Mouse (Mus musculus) midbrain, embryonic 10.5 days (tissue): Measurements from ENCODE around the gene Dlg4. TPM values are rescaled to one million over a fixed set of nuclear protein-coding genes. Genes with fewer than 3 reads are reported as not detected.
A peak's percentile ranks its signal among the peaks of the same experiment; 100 is the strongest.
"Not testable (repeated sequence)": the region's sequence is repeated elsewhere in the genome, so short reads cannot be mapped to it uniquely, and the experiment has no call there.

Source experiments
- DNase-seq: peaks from one replicate; pipeline ENCODE4 v3.0.0-alpha.2; 2017; ENCODE audit warnings: low spot score
- H3K27ac ChIP-seq: fragments of 300-500 bp; sonication (generic); replicated peaks from 2 replicates; pipeline ENCODE4 v1.5.1; 2016; ENCODE audit warnings: mild to moderate bottlenecking
- H3K27me3 ChIP-seq: fragments of 300-500 bp; sonication (generic); 2 replicates; pipeline ENCODE4 v1.6.1; 2016; ENCODE audit warnings: low read depth, mild to moderate bottlenecking; ENCODE audit not compliant: poor library complexity, severe bottlenecking
- H3K36me3 ChIP-seq: fragments of 300-500 bp; sonication (generic); 2 replicates; pipeline ENCODE4 v1.6.1; 2016; ENCODE audit warnings: mild to moderate bottlenecking, moderate library complexity
- H3K4me1 ChIP-seq: fragments of 300-500 bp; sonication (generic); 2 replicates; pipeline ENCODE4 v1.6.1; 2016
- H3K4me3 ChIP-seq: fragments of 300-500 bp; sonication (generic); 2 replicates; pipeline ENCODE4 v1.5.1; 2016; ENCODE audit warnings: mild to moderate bottlenecking, moderate library complexity
- H3K9me3 ChIP-seq: fragments of 300-500 bp; sonication (generic); replicated peaks from 2 replicates; pipeline ENCODE4 v1.6.1; 2016; ENCODE audit warnings: mild to moderate bottlenecking
- WGBS: fragments of 180-500 bp; shearing (Covaris S2); methylation state at CpG from one replicate; pipeline ENCODE4 v1.1.7; 2016; 5-methylcytosine and 5-hydroxymethylcytosine counted together
- polyA plus RNA-seq: library from polyadenylated mRNA; unstranded; fragments of >200 nt; fragmentation: Nextera tagmentation; extraction: Ambion mirVana; gene quantifications from 2 replicates; pipeline ENCODE4 v1.2.1, GENCODE M21; 2016

Gene Dlg4
- polyA plus RNA-seq, 1 experiment from 2014 or later = 16.6 TPM

DNA sequence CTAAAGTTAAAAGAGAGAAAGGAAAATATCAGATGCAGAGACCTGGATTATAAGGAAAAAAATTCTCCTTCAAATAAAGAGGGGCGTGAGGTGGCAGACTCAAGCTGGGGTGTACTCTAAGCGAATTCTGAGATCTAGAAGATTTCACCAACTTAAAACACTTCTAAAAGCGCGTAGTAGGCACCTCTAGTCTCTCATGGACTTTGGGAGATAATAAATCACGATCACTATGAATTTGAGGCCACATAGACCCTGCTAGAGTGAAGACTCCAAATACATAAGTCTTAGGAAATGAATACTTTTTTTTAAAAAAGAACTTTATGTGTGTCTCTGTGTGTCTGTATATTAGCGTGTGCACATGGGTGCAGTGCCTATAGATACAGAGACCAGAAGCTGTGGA, 1.1 kb upstream of the Dlg4 start:
- Histone ChIP-seq H3K27me3 (no peaks in the 10 kb centered on the region), H3K4me3 (peak overlapping the region; percentile 60), H3K9me3 (no peaks in the 10 kb centered on the region), H3K4me1 (peaks cover 72% of the 10 kb centered on the region), H3K36me3 (peaks cover 36% of the 10 kb centered on the region), H3K27ac (peak overlapping the region; percentile 83; the same call in 1 of the 2 replicates)
- no peak for DNase-seq
- 64% methylated on average over 6 of the region's 6 CpGs for WGBS

DNA sequence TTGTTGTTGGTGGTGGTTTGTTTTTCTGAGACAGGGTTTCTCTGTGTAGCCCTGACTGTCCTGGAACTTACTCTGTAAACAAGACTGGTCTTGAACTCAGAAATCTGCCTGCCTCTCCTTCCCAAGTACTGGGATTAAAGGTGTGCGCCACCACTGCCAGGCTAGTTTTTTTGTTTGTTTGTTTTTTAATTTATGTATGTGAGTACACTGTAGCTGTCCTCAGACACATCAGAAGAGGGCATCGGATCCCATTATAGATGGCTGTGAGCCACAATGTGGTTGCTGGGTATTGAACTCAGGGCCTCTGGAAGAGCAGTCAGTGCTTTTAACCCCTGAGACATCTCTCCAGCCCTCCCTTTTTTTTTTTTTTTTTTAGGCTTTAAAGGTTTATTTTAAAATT, 565 bp upstream of the Dlg4 start:
- 82% methylated on average over 2 of the region's 2 CpGs for WGBS
- Histone ChIP-seq H3K4me1 (peaks cover 75% of the 10 kb centered on the region), H3K36me3 (peaks cover 31% of the 10 kb centered on the region)
- not testable (repeated sequence) for H3K27me3 ChIP-seq, DNase-seq, H3K27ac ChIP-seq, H3K4me3 ChIP-seq, H3K9me3 ChIP-seq

DNA sequence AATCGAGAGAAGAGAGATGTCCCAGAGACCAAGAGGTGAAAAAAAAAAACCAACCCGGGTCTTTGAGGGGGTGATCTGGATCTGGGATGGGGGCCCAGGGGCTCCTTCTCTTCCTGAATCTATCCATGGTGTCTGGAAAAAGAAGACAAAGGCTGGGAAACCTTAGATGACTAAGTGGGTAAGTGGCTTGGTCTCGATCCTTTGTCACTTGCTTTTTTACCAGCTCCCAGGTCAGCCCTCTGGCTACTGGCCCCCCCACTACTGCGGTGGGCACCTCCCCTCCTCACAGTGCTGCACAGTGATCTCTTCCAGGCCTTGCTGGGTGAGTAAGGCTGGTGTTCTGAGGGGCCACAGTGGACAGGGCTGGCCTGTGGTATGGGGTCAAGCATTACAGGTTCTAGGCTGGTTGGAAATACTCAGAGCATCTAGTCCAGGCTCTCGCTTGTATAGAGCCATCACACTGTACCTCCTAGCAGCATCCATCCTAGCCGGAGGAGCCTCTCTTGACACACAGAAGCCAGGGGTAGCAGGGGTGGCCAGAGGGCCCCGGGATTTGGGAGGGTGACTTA, 541 bp downstream of the Dlg4 start:
- Histone ChIP-seq H3K4me3 (peak overlapping the region; percentile 77), H3K4me1 (peaks cover 82% of the 10 kb centered on the region), H3K27ac (peak overlapping the region; percentile 96), H3K36me3 (peaks cover 20% of the 10 kb centered on the region), H3K27me3 (no peaks in the 10 kb centered on the region), H3K9me3 (no peaks in the 10 kb centered on the region)
- WGBS = 34% methylated on average over 7 of the region's 7 CpGs
- no peak for DNase-seq

DNA sequence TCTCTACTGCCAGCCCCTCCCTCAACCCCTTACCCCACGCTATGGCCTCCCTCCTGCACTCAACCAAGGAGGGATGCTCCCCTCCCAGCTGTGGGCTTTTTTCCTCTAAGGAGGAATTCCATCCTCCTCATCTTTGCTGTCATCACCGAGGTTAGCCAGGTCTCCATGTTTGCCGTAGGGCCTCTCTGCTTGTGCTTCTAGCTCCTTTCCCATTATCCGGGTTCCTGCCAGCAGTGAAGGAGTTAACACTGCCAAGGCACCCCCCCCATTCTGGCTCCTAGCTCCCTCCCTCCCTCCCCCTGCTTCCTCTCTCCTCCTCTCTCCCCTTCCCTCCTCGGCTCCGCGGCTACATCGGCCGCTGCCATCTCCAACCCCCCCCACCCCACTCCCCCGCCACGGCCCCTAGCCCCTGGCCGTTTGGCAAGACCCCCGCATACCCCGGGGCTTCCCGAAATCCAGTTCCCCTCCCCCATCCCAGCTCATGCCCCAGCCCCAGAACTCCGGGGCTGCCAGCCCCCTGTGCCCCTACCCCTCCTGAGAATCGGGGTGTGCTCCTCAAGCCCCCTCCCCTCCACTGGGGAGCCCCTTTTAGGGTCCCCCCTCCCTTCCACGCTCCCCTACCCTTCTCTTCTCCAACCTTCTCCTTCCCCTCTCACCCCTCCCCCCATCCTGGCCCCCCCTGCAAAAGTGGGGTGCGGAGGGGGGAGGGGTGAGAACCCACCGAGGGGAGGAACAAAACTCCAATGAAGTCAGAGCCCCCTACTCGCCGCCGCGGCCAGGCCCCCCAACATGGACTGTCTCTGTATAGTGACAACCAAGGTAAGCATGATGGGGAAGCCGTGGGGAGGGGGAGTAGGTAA, 1.6 kb downstream of the Dlg4 start:
- DNase-seq = peak; percentile 83
- H3K9me3 ChIP-seq = no peaks in the 10 kb centered on the region
- H3K27ac ChIP-seq = peak overlapping the region; percentile 96
- no peaks in the 10 kb centered on the region for H3K27me3 ChIP-seq
- peaks cover 92% of the 10 kb centered on the region for H3K4me1 ChIP-seq
- peak overlapping the region; percentile 77 for H3K4me3 ChIP-seq
- H3K36me3 ChIP-seq = peaks cover 9% of the 10 kb centered on the region
- under 1% methylated on average over 25 of the region's 25 CpGs for WGBS

DNA sequence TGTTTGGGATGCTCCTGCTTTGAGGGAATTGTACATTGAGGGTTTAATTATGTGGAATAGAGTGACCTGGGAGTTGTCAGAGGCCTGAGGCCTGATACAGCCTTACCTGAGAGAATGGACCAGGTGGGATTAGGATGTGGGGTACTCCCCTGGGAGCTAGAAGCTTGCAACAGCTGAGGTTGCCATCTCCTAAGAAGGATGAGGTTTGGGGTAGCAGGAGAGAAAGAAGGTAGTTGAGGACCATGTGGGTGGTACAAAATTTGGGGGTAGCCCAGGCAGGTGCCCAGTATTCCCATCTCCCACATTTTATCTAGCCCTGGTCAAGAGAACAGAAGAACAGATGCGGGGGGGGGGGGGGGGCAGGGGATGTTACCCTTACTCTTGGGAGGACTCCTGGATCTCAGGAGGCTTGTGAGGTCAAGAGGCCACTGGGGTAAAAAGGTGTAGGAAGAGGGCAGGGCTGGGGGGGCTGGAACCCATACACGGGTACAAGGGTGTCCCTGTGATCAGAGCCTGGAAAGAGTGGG, 2.8 kb downstream of the Dlg4 start:
- no peak for DNase-seq
- 6% methylated on average over 2 of the region's 2 CpGs for WGBS

DNA sequence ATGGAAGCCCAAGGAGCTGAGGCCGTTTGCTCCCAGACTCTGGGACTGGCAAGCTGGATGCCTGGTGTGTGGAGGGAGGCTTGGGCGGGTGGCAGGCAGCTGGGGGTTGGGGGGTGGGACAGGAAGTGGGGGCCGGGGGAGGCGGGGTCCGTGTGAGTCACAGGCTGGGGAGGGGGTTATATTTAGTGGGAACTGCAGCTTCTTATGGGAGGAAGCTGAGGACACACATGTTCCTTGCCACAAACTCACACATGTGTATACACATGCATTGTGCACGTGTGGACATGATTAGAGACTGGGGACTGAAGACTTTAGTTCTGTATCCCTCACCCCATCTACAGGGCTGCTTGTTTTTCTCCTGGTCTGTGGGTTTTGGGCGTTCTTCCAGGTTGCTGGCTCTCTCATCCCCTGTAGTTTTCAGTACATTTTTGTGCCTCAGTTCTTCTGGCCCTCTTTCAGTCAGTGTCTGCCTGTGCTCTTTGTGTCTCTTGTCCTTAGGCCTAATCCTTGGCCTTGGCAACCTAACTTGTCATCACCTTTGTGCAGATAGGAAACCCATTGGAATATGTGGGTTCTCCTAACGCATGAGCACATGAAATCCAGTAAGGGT, 3.4 kb downstream of the Dlg4 start:
- Histone ChIP-seq H3K9me3 (no peaks in the 10 kb centered on the region), H3K27me3 (no peaks in the 10 kb centered on the region), H3K4me3 (peak overlapping the region; percentile 77), H3K27ac (peak overlapping the region; percentile 96), H3K4me1 (peaks cover 92% of the 10 kb centered on the region), H3K36me3 (no peaks in the 10 kb centered on the region)
- no peak for DNase-seq
- 15% methylated on average over 8 of the region's 8 CpGs for WGBS

More for the DNA sequence above, 2.8 kb downstream of the Dlg4 start:
- H3K4me3 ChIP-seq = peak overlapping the region; percentile 77
- peak overlapping the region; percentile 96 for H3K27ac ChIP-seq
- H3K4me1 ChIP-seq = peaks cover 92% of the 10 kb centered on the region
- no peaks in the 10 kb centered on the region for H3K27me3 ChIP-seq
- no peaks in the 10 kb centered on the region for H3K36me3 ChIP-seq
- H3K9me3 ChIP-seq = no peaks in the 10 kb centered on the region

DNA sequence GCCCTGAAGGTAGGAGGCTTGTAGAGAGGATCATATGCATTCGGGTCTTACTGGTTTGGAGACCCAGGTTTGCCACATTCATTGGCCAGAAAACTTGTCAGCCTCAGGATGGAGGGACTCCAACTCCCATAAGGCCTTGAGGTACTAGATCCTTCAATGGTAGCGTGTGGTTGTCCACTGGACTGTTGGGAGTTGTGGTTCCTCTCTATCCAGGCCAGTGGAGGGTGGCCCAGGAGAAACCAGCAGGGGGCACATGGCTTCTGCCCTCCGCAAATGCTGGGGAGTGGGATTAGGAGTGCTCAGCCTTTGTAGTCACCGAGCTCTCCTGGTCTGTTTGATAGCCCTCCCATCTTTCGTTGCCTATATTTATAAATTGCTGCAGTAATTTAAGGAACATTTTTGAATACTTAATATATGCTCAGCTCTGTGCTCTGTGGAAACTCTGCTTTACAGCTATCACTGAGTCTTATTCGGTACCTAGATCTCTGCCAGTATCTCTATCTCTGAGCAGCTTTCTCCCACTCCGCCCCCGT, 4.1 kb downstream of the Dlg4 start:
- Histone ChIP-seq H3K36me3 (no peaks in the 10 kb centered on the region), H3K27ac (peak overlapping the region; percentile 96), H3K9me3 (no peaks in the 10 kb centered on the region), H3K27me3 (no peaks in the 10 kb centered on the region), H3K4me1 (peaks cover 92% of the 10 kb centered on the region), H3K4me3 (peak overlapping the region; percentile 77)
- under 1% methylated on average over 8 of the region's 8 CpGs for WGBS
- peak; percentile 83 for DNase-seq

DNA sequence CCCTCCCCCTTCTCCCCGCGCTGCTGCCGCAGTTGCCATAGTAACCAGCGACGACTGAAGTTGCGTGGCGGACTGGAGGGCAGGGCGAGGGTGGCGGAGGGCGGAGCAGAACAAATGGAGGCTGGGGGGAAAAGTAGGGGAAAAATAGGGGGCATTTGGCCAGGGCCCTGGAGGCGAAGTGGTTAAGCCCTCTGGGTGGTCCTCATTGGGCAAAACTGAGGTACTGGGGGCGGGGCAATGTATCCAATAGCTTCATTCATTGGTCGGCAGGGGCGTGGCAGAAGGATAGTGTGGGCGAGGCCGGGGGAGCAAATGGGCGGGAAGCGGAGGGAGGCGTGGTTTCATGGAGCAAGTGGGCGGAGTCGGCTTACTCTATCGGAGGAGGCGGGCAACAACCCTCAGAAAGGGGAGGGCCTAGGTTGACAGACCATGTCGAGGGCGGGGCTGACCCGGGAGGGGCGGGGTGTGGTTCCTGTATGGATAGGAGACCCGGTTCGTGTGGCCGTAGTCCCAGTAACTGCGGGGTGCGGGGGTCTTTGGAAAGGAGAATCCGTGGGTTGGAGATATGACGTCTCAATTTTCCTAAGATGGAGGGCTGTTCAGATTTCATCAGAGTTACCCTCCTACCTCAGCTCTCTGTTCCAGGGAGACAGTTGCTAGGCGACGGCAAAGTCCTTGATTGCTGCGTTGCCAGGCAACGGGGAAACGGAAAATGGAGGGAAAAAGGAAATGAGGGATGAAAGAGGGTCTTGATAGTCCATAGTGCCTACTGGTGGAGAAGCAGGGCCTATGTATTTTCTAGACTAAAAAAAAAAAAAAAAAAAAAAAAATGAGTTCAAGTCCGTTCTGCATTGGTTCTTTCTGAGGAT, 4.8 kb downstream of the Dlg4 start:
- H3K4me3 ChIP-seq = peak overlapping the region; percentile 77
- H3K4me1 ChIP-seq = peaks cover 94% of the 10 kb centered on the region
- H3K36me3 ChIP-seq = no peaks in the 10 kb centered on the region

DNA sequence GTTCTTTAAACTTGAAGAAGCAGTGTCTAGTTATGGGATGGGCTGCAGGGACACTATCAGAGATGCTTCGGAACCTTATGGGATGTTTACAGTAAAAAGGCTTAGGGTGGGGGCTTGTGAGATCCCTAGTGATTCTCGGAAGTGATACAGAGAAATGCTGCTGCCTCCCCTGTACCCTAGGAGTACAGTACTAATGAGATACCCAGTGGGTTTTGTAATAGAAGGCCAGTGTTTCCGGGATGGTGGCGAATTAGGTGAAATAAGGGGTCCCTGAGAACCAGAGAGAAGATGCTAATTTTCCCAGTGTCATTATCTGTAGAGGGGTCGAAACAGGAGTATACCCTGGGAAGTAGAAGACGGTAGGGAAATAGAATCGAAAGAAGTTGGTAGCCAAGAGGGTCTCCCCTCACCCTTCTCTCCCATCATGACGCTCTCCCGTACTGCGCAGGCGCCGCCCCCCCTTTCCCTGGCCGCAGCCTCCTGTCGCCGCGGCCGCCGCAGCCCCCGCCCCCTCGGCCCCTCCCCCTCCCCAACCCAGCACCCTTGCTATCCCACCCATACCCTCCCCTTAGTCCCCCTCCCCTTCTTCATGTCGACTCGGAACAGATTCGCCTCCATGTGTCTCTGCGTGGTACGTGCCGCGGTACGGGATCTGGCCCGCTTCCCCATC, 6.9 kb downstream of the Dlg4 start:
- DNase-seq = peak; percentile 77
- Histone ChIP-seq H3K4me3 (peak overlapping the region; percentile 57), H3K36me3 (no peaks in the 10 kb centered on the region), H3K4me1 (peaks cover 94% of the 10 kb centered on the region), H3K27ac (peak overlapping the region; percentile 81), H3K27me3 (no peaks in the 10 kb centered on the region), H3K9me3 (no peaks in the 10 kb centered on the region)
- 4% methylated on average over 26 of the region's 29 CpGs for WGBS

More for the DNA sequence above, 4.8 kb downstream of the Dlg4 start:
- Histone ChIP-seq H3K27ac (peak overlapping the region; percentile 96), H3K27me3 (no peaks in the 10 kb centered on the region), H3K9me3 (no peaks in the 10 kb centered on the region)
- 2% methylated on average over 38 of the region's 40 CpGs for WGBS
- DNase-seq = peak; percentile 100

DNA sequence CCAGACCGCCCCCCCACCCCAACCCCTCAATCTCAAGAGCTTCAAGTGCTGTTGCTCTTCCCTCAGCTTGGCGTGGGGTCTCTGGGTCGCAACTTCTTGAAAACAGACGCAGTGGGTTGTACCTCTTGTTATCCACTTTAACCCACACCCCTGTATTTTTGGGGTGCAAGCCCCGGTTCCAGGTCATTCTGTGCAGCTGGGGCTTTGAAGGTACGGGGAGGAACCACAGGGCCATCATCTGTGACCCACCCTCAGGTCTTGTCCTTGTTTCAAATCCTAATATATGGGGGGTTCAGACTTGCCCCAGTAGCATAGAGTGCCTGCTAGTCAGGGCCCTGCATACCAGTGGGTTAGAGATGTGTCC, 7.4 kb downstream of the Dlg4 start:
- H3K27me3 ChIP-seq = no peaks in the 10 kb centered on the region
- no peaks in the 10 kb centered on the region for H3K9me3 ChIP-seq
- no peak for DNase-seq
- peak overlapping the region; percentile 81 for H3K27ac ChIP-seq
- peaks cover 94% of the 10 kb centered on the region for H3K4me1 ChIP-seq
- no peaks in the 10 kb centered on the region for H3K36me3 ChIP-seq
- 12% methylated on average over 6 of the region's 6 CpGs for WGBS
- H3K4me3 ChIP-seq = peak overlapping the region; percentile 57

DNA sequence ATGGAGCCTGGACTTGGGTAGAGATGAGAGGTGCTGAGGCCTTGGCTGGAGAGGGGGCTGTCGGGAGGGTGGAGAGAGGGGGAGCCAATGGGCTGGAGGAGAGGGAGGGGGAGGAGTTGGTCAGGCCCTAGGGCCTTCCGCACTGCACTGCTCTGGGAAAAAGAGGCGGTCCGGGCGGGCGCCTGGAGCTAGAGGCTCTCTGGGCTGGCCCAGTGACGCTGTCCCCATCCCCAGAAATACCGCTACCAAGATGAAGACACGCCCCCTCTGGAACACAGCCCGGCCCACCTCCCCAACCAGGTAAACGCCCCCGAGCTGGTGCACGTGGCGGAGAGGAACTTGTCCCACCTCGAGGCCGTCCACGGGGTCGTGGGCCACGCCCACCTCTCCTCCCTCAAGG, 9.9 kb downstream of the Dlg4 start:
- H3K27ac ChIP-seq = peak overlapping the region; percentile 88
- no peaks in the 10 kb centered on the region for H3K27me3 ChIP-seq
- H3K4me1 ChIP-seq = peaks cover 95% of the 10 kb centered on the region
- WGBS = under 1% methylated on average over 19 of the region's 19 CpGs
- H3K4me3 ChIP-seq = peak overlapping the region; percentile 57
- DNase-seq = peak; percentile 75
- H3K9me3 ChIP-seq = no peaks in the 10 kb centered on the region
- H3K36me3 ChIP-seq = peaks cover 13% of the 10 kb centered on the region
